Mouse (Mus musculus): ENCODE measurements around the gene Msl2.

Msl2 gene

DNA sequence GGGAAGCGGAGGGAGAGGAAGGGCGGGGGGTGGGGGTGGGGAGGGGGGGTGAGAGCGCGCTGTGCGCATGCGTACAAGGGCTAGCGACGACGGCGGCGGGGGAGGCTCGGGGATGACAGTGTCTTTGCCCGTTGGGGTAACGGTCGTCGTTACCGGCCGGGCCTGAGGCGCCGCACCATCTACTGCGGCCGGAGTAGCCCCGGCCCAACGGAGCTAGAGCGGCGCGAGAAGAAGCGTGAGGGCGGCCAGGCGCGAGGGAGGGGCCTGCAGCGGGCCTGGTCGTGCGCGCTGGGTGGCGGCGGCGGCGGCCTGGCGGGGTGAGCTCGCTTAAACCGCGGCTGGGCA lies at the start of gene Msl2:
Msl2 (plus strand) TSS at position 115 of the 345 bp plus-strand sequence.
- no peak for DNase-seq

DNA sequence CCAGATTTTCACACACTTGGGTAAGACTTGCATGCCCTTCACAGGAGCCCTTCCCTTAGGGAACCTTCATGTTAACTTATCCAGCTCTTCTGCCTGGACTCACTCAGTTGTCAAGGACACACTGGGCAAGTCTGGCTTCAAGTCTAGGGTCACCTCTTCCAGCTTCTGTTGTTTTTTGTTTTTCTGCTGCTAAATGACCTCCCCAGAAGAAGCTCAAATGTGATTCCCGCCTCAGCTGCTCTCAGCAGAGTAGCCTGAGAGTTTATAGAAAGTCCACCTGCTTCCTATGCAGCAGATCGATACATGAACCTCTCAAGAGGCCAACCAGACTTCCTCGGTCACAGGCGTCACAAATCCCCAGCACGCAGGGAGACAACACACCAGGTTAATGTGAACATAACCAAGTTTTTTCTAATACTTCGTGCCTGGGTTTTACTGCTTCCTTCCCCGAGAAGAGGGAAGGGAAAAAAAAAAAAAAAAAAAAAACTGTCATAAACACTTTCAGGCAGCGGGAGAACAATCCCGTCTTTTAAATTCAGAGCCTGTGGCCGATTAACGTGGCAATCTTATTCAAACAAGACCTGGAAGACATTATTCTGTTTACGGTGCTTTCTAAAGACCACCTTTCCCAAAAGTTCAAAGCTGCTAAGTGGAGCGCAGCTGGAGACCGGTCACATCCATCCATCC lies 40.0 kb upstream of the Msl2 start:
- DNase-seq: peak; percentile 16

- DNase-seq: peak; percentile 97
These were observed 39.3 kb upstream of the Msl2 start, which contains the start of gene Pccb for GRCm38 (mm10) chr9:101034448-101035098. TSS of gene Pccb (minus strand) at chr9:101034898.

DNA sequence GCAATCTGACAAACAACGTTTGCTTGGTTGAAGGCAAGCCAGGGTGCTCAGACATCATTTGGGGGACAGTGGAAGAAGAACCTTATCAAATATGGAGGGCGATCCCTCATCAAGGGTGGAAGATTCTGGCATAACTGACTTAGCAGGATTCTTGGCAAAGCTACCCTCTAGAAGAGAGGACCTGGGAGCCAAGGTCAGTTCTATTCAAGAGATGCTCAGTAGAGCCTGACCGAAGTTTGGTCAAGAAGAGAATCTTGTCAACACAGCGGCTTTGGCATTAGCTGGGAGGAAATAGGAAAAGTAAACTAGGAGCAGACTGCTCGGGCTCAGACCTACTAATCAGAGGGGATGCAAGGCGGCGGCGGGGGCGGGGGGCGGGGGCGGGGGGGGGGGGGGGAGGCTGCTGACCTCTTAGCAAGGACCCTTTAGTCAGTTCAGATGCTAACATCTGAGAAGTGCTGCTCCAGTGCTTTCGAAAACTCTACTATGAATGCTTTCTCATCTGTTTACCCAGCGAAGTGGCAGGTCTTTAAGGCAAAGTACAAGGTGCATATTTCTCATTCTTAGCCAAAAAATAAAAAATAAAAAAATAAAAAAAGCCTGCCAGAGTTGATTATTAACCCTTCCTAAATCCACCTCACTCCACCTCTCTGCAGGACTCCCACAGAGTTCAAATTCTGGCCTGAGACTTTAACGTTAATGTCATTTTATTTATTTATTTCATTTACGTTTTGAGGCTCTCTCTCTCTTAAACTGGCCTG lies 37.9 kb upstream of the Msl2 start:
- DNase-seq: peak; percentile 19

GRCm38 (mm10) chr9:101036876-101037275 lies 37.0 kb upstream of the Msl2 start:
- no peak for DNase-seq

GRCm38 (mm10) chr9:101037396-101037795 lies 36.5 kb upstream of the Msl2 start:
- DNase-seq: no peak

DNA sequence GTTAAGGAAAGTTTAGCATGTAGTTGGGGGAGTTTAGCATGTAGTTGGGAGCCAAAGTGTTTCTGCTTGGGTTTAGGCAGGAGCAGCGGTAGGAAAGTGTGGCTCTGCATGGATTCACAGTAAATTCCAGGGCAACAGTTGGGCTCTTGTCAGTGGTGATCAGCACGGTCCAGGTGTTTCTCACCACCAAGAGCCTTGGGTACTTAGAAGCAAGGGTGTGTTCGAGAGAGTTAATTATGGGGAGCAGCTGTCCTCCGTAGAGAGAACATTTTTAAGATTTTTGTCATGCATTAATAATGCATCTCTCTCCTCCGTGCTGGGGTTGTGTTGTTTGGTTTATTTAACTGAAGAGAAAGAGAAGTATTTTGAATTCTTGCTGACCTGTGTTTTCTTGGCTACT lies 35.3 kb upstream of the Msl2 start:
- no peak for DNase-seq

GRCm38 (mm10) chr9:101041508-101041907 lies 32.4 kb upstream of the Msl2 start:
- DNase-seq: no peak

DNA sequence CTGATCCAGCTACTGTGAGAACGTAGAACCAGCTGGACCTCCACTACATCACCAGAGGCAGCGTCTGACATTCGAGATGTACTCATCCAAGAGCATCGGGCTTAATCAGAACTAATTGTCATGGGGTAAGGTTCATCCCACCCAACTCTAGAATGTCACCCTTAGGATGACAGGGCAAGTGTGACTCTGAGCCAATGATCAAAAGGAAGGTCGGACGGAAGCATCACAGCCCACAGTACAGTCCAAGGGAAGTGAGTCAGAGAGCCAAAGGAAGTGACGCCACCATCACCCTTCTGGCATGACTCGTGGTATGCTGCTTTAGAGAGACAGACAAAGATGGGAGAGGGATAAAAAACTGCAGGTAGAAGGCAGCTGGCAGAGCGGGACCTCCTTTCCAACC lies 31.7 kb upstream of the Msl2 start:
- no peak for DNase-seq

DNA sequence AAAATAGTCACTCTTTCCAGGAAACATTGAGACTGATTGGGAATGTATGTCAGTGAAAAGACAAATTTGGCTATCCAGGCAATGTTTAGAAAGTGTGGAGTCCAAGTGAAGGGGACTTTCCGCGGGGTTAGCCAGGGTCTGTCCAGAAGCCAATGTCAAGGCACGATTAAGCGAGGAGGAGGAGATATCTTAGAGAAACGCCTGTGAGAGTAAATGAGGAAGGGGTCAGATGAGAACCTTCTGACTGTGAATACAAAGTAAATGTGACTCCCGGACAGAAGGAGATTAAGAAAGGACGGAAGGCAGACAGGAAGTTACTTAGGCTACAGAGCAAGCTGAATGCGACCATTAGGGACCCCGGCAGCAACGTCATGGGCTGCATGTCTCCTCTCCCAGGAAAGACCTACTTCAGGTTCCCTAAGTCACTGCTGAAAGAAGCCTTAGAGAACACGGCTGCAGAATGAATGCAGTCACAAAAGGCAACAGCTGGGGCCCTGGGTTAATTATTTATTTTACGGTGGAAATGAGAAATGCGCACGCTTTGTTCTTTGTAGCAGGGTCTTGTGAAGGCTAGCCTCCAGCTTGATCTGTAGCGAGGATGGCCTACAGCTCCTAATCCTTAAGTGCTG lies 28.1 kb upstream of the Msl2 start:
- no peak for DNase-seq

- DNase-seq: no peak
These were observed 21.9 kb upstream of the Msl2 start for GRCm38 (mm10) chr9:101052007-101052406.

DNA sequence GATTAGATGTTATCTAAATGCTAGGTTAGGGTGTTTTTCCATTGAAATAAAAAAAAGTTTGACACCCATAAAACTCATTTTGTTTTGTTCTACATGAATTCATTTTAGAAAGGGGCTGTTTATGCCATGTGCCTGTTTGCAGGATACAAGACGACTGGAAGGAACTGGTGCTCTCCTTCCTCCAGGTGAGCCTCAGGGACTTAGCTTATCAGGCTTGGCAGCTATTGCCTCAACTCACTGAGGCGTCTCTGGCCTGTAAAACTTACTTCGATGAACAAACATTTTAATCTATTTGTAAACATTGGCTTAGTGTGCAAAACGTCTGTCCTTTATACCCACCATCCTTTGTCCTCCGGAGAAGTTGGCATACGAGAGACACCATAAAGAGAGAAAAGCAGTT lies 21.2 kb upstream of the Msl2 start:
- no peak for DNase-seq

GRCm38 (mm10) chr9:101053279-101053678 lies 20.6 kb upstream of the Msl2 start:
- DNase-seq: no peak

DNA sequence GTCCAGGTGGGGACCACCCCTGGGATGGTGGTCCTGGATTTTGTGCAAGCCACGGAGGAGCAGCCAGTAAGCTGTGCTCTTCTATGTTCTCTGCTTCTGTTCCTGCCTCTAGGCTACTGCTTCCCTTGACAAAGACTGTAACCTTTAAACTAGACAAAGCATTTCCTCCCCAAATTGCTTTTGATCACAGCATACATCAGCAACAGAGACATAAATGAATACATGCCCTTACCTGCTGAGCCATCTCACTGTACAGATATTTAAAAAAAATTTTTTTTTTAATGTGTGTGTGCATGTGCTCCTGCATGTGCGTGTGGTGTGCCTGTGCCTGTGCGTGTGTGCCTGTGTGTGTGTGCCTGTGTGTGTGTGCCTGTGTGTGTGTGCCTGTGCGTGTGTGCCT lies 16.7 kb upstream of the Msl2 start:
- DNase-seq: no peak

DNA sequence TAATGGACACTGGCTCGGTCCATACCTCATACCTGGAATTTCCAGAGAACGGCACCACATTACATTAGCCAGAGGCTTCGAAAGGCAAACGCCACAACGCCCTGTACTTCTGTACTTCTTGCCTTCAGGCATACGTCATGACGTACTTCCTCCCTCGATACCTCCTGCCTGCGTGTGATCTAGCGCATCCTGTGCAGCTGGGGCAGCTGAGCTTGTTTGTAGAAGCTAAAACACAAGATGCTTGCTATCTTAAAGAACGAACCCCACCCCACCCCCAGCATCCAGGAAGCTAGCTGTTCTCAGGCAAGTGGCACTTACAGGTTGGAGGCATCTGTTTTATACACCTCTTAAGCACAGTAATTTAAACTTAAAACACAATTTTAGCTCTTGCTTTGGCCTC lies 12.9 kb upstream of the Msl2 start:
- DNase-seq: no peak

- no peak for DNase-seq
These were observed 11.6 kb upstream of the Msl2 start for GRCm38 (mm10) chr9:101062253-101062780.

DNA sequence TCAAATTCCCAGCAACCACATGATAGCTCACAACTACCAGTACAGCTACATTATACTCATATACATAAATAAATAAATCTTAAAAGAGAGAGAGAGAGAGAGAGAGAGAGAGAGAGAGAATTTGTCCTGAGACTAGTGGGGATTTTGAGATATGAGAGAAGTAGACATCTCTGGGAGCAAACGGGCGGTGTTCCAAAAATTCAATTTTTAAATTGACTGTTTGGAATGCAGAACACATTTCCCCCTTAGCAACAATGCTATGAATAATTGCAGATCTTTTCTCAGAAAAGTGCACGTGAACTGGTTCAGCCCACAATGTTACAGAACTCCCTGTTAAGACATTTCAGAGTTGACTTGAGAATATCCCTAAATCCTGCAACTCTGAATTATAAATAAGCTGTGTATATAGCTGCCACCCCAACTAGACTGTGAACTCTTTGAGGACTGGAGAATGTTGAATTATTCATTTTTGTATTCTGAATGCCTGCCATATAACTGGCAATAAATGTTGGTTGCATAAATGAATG lies 8.8 kb upstream of the Msl2 start:
- DNase-seq: no peak

GRCm38 (mm10) chr9:101069781-101070180 lies 4.1 kb upstream of the Msl2 start:
- DNase-seq: no peak

DNA sequence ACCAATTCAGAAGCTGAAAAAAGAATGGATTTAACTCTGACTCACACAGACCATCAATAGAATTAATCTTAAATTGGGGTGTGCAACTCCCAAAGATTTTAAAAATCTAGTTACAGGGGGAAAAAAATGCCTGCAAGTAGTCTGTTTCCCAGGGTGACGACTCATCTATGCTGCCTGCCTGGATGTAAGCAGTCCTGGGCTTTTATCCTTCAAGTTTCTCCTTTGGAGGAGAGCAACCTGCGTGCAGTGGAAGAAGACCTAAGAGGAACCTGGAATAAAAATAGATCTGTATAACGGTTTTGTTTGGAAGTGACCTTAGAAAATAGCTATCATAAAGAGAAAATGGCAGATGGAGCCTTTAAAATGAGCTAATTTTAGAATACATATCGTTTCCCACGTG lies 1.4 kb upstream of the Msl2 start:
- DNase-seq: no peak

DNA sequence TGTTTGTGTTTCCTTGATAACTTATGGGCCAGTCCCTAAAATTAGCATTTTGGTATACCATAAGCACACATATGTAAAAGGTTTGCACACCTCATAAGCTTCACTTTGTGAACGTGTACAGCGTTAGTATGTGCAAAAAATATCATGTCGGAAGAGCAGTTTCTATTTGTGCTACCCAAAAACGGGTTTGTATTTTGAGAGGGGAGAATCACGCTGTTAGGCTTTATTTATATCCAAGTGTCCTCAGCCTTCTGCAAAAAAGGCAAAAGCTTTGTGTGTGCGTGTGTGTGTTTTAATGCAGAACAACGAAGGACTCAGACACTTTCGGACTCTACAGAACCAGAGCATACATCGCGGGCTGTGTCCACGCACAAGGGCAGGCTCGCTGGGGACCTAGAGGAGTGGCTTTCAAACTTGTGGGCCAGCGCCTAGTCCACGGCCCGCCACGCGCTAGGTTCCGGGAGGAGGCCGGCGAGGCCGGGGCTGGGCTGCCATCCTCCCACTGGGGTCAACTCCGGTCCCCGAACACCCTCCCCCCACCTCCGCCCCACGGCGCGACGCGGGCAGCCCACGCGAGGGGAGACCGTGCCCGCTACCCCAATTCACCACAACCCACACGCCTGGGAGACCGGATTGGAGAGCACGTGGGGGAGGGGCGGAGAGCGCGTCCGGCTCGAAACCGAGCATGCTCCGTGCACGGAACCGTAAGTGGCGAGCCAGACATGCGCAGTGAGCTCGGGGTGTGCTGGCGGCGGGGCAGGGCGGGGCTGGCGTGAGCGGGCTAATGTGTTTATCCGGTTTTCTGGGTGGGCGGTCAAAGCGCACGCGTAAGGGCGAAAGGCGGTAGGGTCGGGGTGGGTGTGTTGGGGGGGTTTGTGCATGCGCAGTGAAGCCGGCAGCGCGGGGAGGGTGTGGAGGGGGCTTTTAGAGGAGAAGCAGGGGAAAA lies 587 bp upstream of the Msl2 start:
- DNase-seq: peak; percentile 99

GRCm38 (mm10) chr9:101074332-101075021 lies 576 bp downstream of the Msl2 start:
- peak; percentile 90 for DNase-seq

Data from cerebellum, adult 11-12 months (tissue).